Mouse (Mus musculus): ENCODE measurements at regions not wholly inside any gene's neighbourhood (a gene's known extent, or its start where the extent isn't known, plus 50 kb on each side); places are given as distances from the start of the nearest gene placed in this dataset.

DNA sequence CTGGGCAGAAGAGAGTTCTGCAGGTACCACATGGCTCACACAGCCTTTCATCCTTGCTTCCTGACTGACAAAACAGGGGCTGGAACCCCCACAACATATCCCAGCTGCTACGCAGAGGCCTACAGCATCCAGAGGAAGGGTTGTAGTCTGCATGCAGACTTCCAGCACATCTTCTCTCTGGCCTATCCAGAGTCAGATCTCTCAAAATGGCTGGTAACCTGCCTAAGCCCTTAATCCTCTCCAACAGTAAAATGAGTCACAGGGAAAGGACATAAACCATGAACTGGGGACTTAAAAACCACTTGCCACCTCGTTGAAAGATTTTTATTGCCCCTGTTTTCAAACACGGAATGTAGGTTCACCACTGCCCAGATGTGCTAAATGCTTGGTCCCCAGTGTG, 183.6 kb upstream of the Spred2 start:
- no peak for DNase-seq (ENCODE audit: low read depth, low spot score)

DNA sequence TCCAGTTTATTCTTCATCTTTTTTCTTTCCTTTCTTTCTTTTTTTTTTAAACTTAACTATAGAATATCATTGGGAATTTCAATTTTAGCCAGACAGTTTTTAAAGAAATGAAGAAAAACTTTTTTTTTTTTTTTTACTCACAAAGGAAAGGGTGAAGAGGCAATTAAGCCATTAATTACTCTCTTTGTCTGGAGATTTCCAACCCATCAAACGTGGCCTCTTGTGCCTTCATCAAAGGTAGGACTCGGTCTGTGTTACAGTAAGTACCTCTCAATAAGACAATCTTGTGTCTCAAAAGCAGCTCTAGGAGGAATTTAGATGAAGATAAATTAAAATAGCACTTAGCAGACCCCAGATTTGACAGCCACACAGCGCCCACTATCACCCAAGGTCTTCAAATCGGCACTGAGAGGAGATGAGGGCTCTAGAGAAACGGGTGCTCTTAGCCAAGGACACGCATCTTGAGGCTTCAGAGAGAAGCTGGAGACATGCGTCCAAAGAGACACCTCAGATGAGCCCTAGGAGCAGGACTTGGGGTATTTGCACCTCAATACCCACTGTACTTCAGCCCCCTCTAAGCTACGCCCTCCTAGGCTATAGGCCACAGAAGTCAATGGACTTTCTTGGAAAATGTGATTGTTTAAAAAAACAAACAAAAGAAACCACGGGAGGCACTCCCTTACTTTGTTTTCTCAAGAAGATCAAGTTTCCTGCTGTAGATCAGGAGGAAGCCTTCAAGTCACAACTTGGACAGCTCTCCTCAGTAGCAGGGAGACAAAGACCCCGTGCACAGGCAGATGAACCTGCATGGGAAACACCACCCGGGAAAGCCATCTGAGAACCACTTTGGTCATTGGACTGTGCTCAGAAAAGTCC, 176.8 kb upstream of the Spred2 start:
- DNase-seq (ENCODE audit: low read depth, low spot score), result peak; percentile 64

GRCm38 (mm10) chr11:19747973-19748559, 176.1 kb upstream of the Spred2 start:
- no peak for DNase-seq (ENCODE audit: low read depth, low spot score)

DNA sequence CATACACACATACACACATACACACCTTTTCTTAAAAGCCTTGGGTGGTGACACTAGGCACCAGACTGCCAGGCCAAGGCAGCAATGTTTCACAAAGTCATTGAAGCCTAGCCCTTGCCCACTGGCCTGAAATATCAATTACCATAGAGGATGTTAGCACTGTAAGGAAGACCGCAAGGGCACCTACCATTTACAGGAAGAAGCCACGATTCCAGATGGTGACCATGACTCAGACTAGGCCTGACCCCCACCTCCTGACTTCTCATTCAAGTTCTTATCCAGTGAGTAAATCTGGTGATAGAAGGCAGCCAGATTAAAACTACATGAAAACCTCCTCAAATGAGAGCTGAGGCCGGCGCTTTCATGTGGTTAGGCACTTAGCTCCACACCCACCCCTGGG, 165.3 kb upstream of the Spred2 start:
- DNase-seq (ENCODE audit: low read depth, low spot score), result no peak

- DNase-seq (ENCODE audit: low read depth, low spot score), result peak; percentile 70
Measured at GRCm38 (mm10) chr11:19760861-19761693, 163.1 kb upstream of the Spred2 start.

- DNase-seq (ENCODE audit: low read depth, low spot score), result no peak
Measured at GRCm38 (mm10) chr11:19761694-19761976, 162.5 kb upstream of the Spred2 start.

- DNase-seq (ENCODE audit: low read depth, low spot score), result no peak
Measured at GRCm38 (mm10) chr11:19767316-19767715, 156.9 kb upstream of the Spred2 start.

DNA sequence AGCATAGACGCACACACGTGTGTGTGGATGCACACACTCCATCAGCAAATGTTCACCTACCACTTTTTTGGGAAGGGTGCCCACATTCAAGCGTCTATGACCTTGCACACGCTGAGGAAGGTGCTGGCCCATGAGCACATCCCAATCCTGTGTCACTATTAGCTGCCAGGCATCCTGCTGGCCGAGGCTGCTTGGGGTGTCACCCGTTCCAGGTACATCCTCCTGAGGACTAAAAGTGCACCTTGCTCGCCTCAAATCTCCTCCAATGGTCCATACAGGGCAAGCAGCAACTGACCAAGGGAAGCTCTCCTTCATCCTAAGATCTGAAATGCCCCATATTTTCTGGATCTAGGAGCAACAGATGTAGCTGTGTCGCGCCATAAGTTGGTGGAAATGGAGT, 156.3 kb upstream of the Spred2 start:
- no peak for DNase-seq (ENCODE audit: low read depth, low spot score)

DNA sequence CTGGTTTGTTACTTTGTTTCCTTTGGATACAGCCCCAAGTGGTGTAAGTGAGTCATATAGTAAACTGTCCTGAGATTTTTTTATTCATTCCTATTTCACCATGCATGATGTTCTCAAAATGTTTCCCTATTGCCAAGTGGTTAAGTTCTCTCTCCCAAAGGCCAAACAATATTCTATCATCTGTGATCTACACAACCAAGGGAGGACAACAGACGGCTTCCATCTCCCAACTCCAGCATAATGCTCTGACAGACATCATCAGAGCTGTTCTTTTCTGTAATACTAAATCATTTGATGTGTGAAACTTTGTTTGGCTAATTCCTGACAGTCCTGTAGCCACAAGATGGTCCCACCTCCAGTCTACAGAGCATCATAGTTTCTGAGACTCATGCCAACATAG, 155.2 kb upstream of the Spred2 start:
- no peak for DNase-seq (ENCODE audit: low read depth, low spot score)

GRCm38 (mm10) chr11:19774010-19774409, 150.2 kb upstream of the Spred2 start:
- DNase-seq (ENCODE audit: low read depth, low spot score), result no peak

DNA sequence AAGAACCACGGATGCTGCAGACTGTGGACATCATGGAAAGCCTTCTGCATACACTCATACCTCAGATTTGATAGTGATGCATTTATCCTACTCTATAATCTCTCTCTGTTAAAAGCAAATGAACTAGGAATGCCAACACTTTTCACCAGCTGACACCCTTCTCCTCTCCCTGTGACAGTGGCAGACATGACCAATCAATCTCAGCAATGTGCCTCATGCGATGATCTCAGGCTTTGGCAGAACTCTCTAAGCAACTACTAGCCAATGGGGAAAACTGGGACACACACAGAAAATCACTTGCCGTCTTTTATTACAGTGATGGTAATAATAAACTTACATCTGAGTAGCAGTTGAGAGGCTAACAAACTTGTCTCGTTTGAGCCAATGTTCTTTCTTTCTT, 148.4 kb upstream of the Spred2 start:
- no peak for DNase-seq (ENCODE audit: low read depth, low spot score)

- DNase-seq (ENCODE audit: low read depth, low spot score), result no peak
Measured at GRCm38 (mm10) chr11:19776473-19777200, 147.5 kb upstream of the Spred2 start.

- DNase-seq (ENCODE audit: low read depth, low spot score), result no peak
Measured at GRCm38 (mm10) chr11:19778191-19778590, 146.0 kb upstream of the Spred2 start.

DNA sequence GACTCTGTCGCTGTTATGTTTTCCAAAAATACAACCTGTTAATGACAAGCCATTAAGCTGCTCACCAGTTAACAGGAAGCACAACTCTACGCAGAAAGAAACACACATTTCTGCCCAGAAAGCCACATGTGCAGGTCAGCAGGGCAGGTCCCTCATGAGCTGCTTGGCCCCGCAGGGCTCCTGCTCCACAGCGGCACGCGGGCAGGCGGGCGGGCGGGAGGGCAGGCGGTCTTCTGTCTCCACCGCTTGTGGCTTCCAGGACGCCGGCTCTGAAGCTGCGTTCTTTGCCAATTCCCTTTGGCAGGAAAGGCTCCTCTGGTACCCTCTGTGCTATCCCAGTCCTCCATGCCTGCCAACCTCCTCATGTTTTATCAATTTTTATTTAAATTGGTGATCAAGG, 139.1 kb upstream of the Spred2 start:
- peak; percentile 56 for DNase-seq (ENCODE audit: low read depth, low spot score)

DNA sequence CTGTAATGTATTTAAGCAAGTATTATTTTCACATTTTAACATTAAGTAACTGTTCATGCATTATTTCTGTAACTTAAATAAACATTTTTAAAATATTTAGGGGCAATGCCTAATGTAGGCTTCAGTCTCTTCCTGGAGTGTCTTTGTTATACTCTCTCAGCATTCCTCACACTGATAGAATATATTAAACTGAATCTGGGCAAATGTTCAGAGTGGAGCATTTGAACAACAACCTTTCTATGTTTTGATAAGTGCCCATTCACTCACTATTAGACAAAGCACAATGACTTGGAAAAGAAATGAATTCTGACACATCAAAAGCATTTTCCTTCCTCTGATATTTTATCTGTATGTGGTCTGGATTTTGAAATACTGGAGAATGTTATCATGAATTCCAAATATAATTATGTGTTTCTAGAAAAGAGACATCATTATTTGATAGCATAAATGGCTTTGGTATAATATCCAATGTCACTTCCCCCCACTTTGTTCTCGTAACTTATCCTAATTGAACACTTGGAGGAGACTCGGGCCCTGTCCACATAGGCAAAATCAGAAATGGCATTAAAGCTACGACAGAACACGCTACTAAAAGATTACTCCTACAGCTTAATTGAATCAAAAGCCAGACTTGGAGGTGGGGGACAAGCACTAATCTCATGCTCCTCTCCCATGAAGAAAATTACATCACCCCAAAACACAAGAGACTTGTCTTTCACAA, 127.1 kb upstream of the Spred2 start:
- no peak for DNase-seq (ENCODE audit: low read depth, low spot score)

GRCm38 (mm10) chr11:19809359-19809758, 114.8 kb upstream of the Spred2 start:
- no peak for DNase-seq (ENCODE audit: low read depth, low spot score)

- peak; percentile 87 for DNase-seq (ENCODE audit: low read depth, low spot score)
Measured at GRCm38 (mm10) chr11:19811271-19811991, 112.7 kb upstream of the Spred2 start.

DNA sequence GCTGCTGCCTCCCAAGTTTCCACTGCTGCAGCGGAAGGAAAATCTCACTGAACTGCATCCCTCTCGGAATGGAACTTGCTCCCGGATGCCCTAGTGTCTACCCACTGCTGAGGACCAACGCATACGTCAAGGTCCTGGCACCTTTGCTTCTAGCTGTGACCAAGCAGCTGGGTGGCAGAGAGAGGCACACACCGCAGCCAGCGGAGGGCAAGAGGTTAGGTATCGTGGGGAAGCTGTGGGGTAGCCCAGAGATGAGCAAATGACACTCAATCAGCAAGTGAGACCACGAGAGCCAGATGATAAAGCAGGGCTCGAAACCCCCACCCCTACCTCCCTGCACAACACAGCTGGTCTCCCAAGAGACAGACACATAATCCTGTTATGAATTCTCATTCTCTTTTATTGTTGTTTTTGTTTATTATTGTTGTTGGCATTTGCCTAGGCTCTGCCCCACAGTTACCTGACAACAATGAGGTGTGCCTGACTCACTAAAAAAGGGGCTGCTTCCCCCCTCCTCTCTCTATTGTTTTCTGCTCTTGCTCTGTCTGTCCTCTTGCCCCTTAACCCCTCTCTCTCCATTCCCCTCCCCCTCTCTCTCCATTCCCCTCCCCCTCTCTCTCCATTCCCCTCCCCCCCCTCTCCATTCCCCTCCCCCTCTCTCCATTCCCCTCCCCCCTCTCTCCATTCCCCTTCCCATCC, 112.0 kb upstream of the Spred2 start:
- no peak for DNase-seq (ENCODE audit: low read depth, low spot score)

GRCm38 (mm10) chr11:19813549-19813948, 110.6 kb upstream of the Spred2 start:
- DNase-seq (ENCODE audit: low read depth, low spot score), result no peak

- no peak for DNase-seq (ENCODE audit: low read depth, low spot score)
Measured at GRCm38 (mm10) chr11:19822991-19823390, 101.2 kb upstream of the Spred2 start.

Data from ZHBTc4 (cell line).